Mouse (Mus musculus): Measurements from ENCODE around the gene Pik3cg. TPM values are rescaled to one million over a fixed set of nuclear protein-coding genes. Genes with fewer than 3 reads are reported as not detected.

Pik3cg gene
- polyA plus RNA-seq, 1 experiment from 2014 or later, result 3.3 TPM

DNA sequence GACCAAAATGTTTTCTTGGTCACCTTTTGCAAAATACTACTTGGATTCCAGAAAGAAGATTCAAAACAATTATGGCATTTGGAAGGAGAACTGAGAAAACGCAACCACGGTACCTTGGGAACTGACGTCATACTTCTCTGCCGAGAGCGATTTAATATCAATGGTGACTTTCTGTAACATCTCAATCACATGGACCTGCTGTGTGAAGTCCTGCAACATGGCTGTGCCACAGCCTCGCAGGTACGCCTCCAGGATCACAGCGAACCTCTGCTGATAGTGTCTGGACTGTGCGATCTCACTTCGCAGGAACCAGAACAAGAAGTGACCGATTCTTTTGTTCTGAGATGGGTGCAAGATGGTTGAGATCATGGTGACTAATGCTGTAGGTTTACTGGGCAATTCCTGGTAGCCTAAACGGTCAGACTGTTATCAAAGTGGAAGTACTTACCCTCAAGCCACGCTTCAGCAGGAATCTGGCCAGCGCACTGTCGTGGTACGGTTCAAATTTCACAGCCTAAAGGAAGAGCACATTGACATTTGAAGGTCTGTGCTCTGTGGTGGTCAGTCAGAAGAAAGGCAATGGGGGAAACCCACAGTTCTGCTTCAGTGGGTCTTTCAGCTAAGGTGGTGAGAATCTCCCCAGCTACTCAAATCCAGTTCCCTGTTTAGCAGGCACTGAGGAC is 7.9 kb downstream of the Pik3cg start:
- H3K9me3 ChIP-seq, result no peaks in the 10 kb centered on the region
- no peaks in the 10 kb centered on the region for H3K4me1 ChIP-seq
- no peak overlapping the region for H3K27ac ChIP-seq
- no peak overlapping the region for H3K4me2 ChIP-seq
- no peaks in the 10 kb centered on the region for H3K27me3 ChIP-seq
- no peaks in the 10 kb centered on the region for H3K36me3 ChIP-seq
- H3K4me3 ChIP-seq, result no peak overlapping the region
- H3K9ac ChIP-seq, result no peak overlapping the region
- WGBS, result 77% methylated on average over 16 of the region's 16 CpGs
- no peak for ATAC-seq (ENCODE audit: insufficient number of reproducible peaks, low FRiP score, low TSS enrichment, low read depth)

DNA sequence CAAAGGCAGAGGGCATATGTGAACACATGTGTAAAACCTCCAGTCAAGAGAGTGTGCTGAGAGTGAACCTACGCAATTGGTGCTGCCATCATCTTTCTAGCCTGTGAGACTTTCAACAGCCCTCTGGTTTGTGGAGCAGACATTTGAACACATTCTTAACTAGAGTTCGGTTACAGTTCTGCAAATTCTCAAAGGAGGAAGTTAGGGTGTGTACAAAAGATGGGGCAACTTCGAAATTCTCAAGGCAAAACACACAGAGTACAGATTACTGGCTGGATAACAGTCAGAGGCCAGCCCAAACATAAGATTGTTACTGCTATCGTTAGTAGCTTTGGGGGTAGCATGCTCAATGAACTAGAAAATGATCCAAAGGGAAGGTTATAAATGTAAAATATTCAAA is 9.0 kb downstream of the Pik3cg start:
- H3K27me3 ChIP-seq, result no peaks in the 10 kb centered on the region
- H3K9ac ChIP-seq, result no peak overlapping the region
- H3K27ac ChIP-seq, result no peak overlapping the region
- no peaks in the 10 kb centered on the region for H3K9me3 ChIP-seq
- no peak overlapping the region for H3K4me3 ChIP-seq
- ATAC-seq (ENCODE audit: insufficient number of reproducible peaks, low FRiP score, low TSS enrichment, low read depth), result no peak
- H3K4me2 ChIP-seq, result no peak overlapping the region
- no peaks in the 10 kb centered on the region for H3K4me1 ChIP-seq
- WGBS, result 80% methylated on average over 4 of the region's 4 CpGs
- no peaks in the 10 kb centered on the region for H3K36me3 ChIP-seq

- Histone ChIP-seq H3K4me3 (no peak overlapping the region), H3K4me2 (no peak overlapping the region), H3K9me3 (no peaks in the 10 kb centered on the region), H3K27ac (no peak overlapping the region), H3K27me3 (no peaks in the 10 kb centered on the region), H3K36me3 (no peaks in the 10 kb centered on the region), H3K4me1 (no peaks in the 10 kb centered on the region), H3K9ac (no peak overlapping the region)
- 88% methylated on average over 4 of the region's 4 CpGs for WGBS
- ATAC-seq (ENCODE audit: insufficient number of reproducible peaks, low FRiP score, low TSS enrichment, low read depth), result no peak
Measured at GRCm38 (mm10) chr12:32198025-32198424, 10.4 kb downstream of the Pik3cg start.

GRCm38 (mm10) chr12:32195000-32195399 is 13.5 kb downstream of the Pik3cg start:
- Histone ChIP-seq H3K9me3 (no peaks in the 10 kb centered on the region), H3K27me3 (no peaks in the 10 kb centered on the region), H3K4me2 (no peak overlapping the region), H3K4me3 (no peak overlapping the region), H3K9ac (no peak overlapping the region), H3K4me1 (no peaks in the 10 kb centered on the region), H3K36me3 (no peaks in the 10 kb centered on the region), H3K27ac (no peak overlapping the region)
- no peak for ATAC-seq (ENCODE audit: insufficient number of reproducible peaks, low FRiP score, low TSS enrichment, low read depth)
- 81% methylated on average over 4 of the region's 4 CpGs for WGBS

DNA sequence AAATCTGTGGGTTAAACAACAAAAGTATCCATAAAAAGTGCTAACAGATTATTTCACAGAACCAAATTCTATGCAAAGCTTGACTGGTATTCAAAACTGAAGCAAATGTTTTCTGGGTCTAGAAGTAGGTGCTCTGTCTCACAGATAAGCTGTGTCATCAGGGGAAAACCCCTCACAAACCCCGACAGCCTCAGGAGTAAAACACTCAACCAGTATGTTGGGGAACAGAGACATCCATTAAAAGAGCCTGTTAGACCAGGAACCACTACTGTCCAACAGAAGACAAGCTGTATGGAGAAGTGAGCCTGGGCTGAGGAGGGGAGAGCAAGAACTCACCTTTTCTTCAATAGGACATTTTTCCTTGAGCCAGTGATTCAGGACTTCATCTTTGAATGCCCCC is 14.1 kb downstream of the Pik3cg start:
- WGBS, result 74% methylated on average over 1 of the region's 1 CpGs
- Histone ChIP-seq H3K36me3 (no peaks in the 10 kb centered on the region), H3K9ac (no peak overlapping the region)

DNA sequence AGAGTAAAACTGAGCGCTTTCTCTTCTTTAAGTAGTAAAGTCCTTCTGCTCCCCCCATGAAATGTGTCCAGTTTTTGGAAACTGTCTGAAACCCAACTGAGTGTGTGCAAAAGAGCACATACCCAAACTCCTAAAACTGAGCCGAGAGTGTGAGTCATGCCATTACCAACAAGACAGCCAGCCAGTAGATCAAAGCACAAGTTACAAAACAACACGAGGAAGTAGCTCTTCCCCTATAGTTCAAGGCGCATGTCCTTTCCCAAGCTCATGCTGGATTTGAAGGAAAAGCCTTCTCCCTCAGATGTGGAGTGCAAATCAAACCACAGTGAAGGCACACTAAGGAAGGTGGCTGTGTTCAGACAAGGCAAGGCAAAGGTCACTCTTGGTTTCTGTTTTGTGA is 17.5 kb downstream of the Pik3cg start:
- Histone ChIP-seq H3K36me3 (no peaks in the 10 kb centered on the region), H3K4me1 (no peaks in the 10 kb centered on the region), H3K27ac (no peak overlapping the region), H3K27me3 (no peaks in the 10 kb centered on the region), H3K4me2 (no peak overlapping the region), H3K9ac (no peak overlapping the region), H3K4me3 (no peak overlapping the region), H3K9me3 (no peaks in the 10 kb centered on the region)
- no peak for ATAC-seq (ENCODE audit: insufficient number of reproducible peaks, low FRiP score, low TSS enrichment, low read depth)
- 68% methylated on average over 4 of the region's 4 CpGs for WGBS

More for the DNA sequence above, 14.1 kb downstream of the Pik3cg start:
- H3K9me3 ChIP-seq, result no peaks in the 10 kb centered on the region
- ATAC-seq (ENCODE audit: insufficient number of reproducible peaks, low FRiP score, low TSS enrichment, low read depth), result no peak
- H3K4me2 ChIP-seq, result no peak overlapping the region
- H3K4me3 ChIP-seq, result no peak overlapping the region
- H3K27me3 ChIP-seq, result no peaks in the 10 kb centered on the region
- no peak overlapping the region for H3K27ac ChIP-seq
- no peaks in the 10 kb centered on the region for H3K4me1 ChIP-seq

GRCm38 (mm10) chr12:32187668-32188236 is 20.7 kb downstream of the Pik3cg start:
- no peak overlapping the region for H3K9ac ChIP-seq
- no peak overlapping the region for H3K4me3 ChIP-seq
- H3K9me3 ChIP-seq, result no peaks in the 10 kb centered on the region
- H3K27ac ChIP-seq, result no peak overlapping the region
- H3K4me1 ChIP-seq, result no peaks in the 10 kb centered on the region
- no peaks in the 10 kb centered on the region for H3K27me3 ChIP-seq
- ATAC-seq (ENCODE audit: insufficient number of reproducible peaks, low FRiP score, low TSS enrichment, low read depth), result no peak
- 68% methylated on average over 5 of the region's 5 CpGs for WGBS
- no peak overlapping the region for H3K4me2 ChIP-seq
- H3K36me3 ChIP-seq, result no peaks in the 10 kb centered on the region

DNA sequence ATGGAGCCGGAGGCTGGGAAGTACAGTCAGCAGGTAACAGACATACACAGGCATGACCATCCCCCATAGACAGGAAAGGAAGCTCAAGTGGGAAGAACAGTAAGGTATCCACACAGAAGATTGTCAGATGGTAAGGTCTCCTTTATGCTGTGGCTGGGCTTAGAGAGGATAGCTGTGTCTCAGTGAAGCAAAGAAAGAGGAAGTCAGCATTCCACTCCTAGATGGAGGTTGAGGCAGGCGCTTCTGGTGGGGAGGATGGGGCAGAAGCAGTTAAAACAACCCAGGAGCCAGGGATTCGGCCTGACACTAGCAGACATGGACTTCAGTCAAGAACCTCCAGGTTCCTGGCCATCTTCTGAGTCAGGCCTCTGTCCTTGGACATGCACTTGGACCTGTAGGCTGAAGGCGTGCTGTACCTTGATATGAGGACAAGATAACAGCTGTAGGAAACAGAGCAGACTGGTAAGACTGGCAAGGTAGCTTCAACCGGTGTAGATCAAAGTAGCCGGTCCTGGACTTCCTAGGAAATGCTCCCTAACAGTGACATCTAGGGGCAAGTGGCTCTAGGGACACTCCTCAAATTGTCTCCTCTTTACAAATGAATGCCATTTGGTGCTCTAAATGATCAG is 21.7 kb downstream of the Pik3cg start:
- Histone ChIP-seq H3K27me3 (no peaks in the 10 kb centered on the region), H3K27ac (no peak overlapping the region), H3K36me3 (no peaks in the 10 kb centered on the region), H3K9me3 (no peaks in the 10 kb centered on the region), H3K4me2 (no peak overlapping the region), H3K4me1 (no peaks in the 10 kb centered on the region), H3K9ac (no peak overlapping the region), H3K4me3 (no peak overlapping the region)
- no peak for ATAC-seq (ENCODE audit: insufficient number of reproducible peaks, low FRiP score, low TSS enrichment, low read depth)
- WGBS, result 70% methylated on average over 6 of the region's 6 CpGs

GRCm38 (mm10) chr12:32184874-32185273 is 23.6 kb downstream of the Pik3cg start:
- Histone ChIP-seq H3K27me3 (no peaks in the 10 kb centered on the region), H3K4me1 (no peaks in the 10 kb centered on the region), H3K36me3 (no peaks in the 10 kb centered on the region), H3K9me3 (no peaks in the 10 kb centered on the region), H3K4me2 (no peak overlapping the region), H3K9ac (no peak overlapping the region), H3K4me3 (no peak overlapping the region), H3K27ac (no peak overlapping the region)
- WGBS, result 90% methylated on average over 3 of the region's 3 CpGs
- no peak for ATAC-seq (ENCODE audit: insufficient number of reproducible peaks, low FRiP score, low TSS enrichment, low read depth)

GRCm38 (mm10) chr12:32183584-32183983 is 24.9 kb downstream of the Pik3cg start:
- Histone ChIP-seq H3K4me2 (no peak overlapping the region), H3K4me3 (no peak overlapping the region), H3K36me3 (no peaks in the 10 kb centered on the region), H3K27me3 (no peaks in the 10 kb centered on the region), H3K9ac (no peak overlapping the region), H3K9me3 (no peaks in the 10 kb centered on the region), H3K27ac (no peak overlapping the region), H3K4me1 (no peaks in the 10 kb centered on the region)
- ATAC-seq (ENCODE audit: insufficient number of reproducible peaks, low FRiP score, low TSS enrichment, low read depth), result no peak
- WGBS, result 58% methylated on average over 1 of the region's 1 CpGs

- Histone ChIP-seq H3K9ac (no peak overlapping the region), H3K27ac (no peak overlapping the region), H3K4me1 (no peaks in the 10 kb centered on the region), H3K27me3 (no peaks in the 10 kb centered on the region), H3K4me2 (no peak overlapping the region), H3K9me3 (no peaks in the 10 kb centered on the region), H3K36me3 (no peaks in the 10 kb centered on the region), H3K4me3 (no peak overlapping the region)
- no peak for ATAC-seq (ENCODE audit: insufficient number of reproducible peaks, low FRiP score, low TSS enrichment, low read depth)
- WGBS, result 80% methylated on average over 15 of the region's 15 CpGs
Measured at GRCm38 (mm10) chr12:32182632-32183419, 25.6 kb downstream of the Pik3cg start.

- no peaks in the 10 kb centered on the region for H3K4me1 ChIP-seq
- H3K9me3 ChIP-seq, result no peaks in the 10 kb centered on the region
- no peaks in the 10 kb centered on the region for H3K27me3 ChIP-seq
- ATAC-seq (ENCODE audit: insufficient number of reproducible peaks, low FRiP score, low TSS enrichment, low read depth), result no peak
- H3K36me3 ChIP-seq, result no peaks in the 10 kb centered on the region
- H3K9ac ChIP-seq, result no peak overlapping the region
- no peak overlapping the region for H3K27ac ChIP-seq
- 14% methylated on average over 4 of the region's 4 CpGs for WGBS
- no peak overlapping the region for H3K4me2 ChIP-seq
- no peak overlapping the region for H3K4me3 ChIP-seq
Measured at GRCm38 (mm10) chr12:32181885-32182284, 26.6 kb downstream of the Pik3cg start.
